Mouse (Mus musculus) cerebellum, postnatal 36 days (tissue): ENCODE measurements around the gene Mamld1.
"Not testable (repeated sequence)": the region's sequence is repeated elsewhere in the genome, so short reads cannot be mapped to it uniquely, and the experiment has no call there.

Experiments used
- DNase-seq, 2 experiments: peaks; one replicate each; pipeline ENCODE4 v3.0.0; 2021 to 2022; ENCODE audit warnings: mixed read lengths in 2 of 2

Mamld1 gene

DNA sequence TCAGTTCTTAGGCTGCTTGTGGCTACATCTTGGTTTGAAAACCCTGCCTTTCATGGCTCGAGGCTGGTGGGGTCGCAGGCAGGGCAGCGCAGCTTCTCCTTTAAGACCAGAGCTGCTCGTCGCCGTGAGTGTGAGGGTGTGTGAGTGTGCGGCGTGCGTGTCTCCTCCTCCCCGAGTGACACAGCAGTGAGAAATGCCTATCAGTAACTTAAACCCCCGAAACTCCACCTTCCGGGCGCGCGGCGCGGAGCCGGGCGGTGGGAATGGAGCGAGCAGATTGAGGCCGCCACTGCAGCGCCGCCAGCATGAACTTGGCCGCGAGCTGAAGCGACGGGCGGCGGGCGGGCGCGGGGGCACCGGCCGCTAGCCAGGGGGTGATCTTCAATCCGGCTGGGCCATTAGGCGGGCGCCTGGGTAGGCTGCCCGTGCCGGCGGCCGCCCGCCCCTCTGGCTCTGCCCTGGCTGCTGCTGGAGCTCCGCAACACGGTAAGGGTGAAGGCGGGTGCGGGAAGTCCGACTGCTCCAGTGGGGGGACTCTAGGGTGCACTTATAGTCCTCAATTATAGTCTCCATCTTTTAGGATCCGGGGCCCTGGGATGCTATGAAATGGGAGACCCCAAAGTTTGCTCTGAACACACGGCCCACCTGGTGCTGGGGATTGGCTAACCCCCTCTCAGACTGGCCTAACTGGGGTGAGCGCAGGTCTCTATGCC, at the start of gene Mamld1:
Mamld1 (plus strand) TSS at position 393 of the 713 bp plus-strand sequence.
- DNase-seq = peak; percentile 81 to 85

DNA sequence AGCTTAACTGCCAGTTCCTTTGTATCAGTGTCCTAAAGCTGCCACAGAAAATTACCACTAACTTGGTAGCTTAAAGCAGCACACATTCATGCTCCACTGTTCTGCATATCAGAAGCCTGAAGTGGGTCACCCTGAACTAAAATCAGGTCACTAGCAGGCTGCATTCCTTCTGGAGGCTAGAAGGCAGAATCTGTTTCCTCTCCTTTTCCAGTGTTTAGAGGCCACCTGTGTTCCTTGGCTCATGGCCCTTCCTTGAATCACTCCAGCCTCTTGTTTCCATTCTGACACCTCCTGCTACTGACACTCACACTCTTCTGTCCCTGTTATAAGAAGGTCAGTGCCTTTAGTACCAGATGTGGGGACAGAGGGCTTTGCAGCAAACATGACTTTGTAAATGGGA, 25.3 kb upstream of the Mamld1 start:
- peak; percentile 17 to 30 for DNase-seq

DNA sequence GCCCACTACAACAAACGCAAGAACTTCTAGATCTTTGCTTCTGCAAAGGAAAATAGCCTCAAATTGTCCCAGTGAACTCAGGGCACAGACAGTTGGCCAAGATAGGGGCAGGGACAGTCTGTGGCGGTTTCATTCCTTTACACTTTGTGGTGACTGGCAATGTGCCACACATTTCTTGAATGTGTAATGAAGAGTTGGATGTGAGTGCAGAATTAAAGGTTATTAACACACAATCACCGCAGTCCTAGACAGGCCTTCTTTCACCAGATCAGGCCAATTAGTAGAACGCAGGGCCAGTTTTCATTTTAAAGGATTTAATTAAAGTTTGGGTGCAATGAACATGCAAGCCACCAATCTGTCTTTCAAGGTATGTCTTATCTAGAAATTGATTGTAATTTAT, 22.0 kb upstream of the Mamld1 start:
- no peak for DNase-seq

DNA sequence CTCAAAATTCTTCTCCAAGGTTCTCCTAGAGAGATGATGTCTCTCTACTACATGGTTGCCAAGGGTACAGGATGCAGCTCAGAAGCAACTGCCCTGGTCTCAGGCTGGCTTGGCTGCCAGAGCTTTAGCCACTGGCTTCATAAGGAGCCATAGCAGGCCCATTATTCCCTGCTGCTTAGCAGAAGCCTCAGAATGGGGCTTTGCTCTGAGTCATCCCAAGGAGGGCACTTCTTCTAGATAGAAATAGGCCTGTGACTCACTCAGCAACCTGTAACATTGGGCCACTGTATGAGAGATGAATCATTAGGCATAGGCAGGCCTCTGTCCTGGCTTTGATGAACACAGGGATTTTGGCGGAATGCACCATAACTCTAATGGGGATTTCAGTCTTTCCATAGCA, 21.1 kb upstream of the Mamld1 start:
- DNase-seq = not testable (repeated sequence)

DNA sequence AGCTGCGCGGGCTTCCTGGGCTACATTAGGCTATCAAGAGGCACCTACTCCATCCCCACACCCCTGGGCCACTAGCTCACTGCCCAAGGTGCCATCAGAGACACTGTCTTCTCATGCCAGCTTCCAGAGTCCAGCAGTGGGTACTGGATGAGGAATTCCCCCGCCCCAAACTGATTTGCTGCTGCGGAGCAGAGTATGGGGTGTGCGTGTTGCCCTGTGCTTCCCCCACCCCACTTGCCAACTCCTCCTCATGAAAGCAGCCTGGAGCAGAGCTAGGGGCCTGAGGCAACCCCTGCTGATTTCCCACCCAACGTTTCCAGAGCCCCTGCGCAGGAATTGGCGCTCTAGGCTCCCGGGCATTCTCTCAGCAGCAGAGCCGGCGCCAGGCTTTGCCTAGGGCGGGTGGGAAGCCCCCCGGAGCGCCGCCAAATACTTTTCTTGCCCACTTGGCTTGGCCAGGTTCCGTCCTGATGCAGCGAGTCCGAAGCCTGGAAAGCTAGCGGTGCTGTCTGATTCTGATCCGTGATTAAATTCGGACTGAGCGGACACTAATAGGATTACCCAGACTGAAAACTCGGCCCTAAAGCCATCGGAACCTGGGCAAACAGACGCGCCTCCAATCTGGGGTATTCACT, 738 bp downstream of the Mamld1 start:
- DNase-seq = peak; percentile 39 to 41

DNA sequence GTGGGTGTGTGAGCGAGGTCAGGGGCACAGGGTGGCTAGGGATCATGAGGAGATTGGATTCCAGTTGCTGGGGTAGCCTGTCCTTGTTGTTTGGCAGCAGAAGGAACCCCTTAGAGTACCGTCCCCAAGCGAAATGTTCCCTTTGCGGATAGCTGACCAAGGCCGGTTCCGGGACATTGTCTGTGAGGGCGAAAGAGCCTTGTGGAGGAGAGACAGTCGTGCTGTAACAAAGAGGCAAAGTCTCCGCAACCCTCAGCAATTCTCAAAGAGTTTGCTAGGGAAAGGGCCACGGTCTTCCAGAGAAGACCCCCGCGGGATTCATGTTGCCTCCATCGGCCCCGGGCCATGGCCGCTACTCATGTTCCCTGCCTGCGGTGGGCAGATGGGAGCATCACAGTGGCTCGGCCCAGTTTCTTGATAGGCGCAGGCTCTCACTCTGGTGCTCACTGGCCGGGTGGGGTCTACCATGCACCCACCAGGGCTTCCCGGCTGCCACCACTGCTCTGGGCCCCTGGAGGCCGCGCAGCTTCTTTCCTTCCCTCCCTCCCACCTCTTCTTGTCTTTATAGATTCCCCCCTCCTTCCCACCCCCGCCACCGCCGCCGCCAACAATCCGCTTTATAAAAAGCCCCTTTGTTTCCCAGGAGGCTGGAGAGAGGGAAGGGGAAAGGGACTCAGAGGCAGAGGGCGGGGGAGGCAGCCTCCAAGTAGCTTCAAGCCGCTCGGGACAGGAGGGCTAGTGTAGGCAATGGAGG, 1.5 kb downstream of the Mamld1 start:
- peak; percentile 32 to 41 for DNase-seq

DNA sequence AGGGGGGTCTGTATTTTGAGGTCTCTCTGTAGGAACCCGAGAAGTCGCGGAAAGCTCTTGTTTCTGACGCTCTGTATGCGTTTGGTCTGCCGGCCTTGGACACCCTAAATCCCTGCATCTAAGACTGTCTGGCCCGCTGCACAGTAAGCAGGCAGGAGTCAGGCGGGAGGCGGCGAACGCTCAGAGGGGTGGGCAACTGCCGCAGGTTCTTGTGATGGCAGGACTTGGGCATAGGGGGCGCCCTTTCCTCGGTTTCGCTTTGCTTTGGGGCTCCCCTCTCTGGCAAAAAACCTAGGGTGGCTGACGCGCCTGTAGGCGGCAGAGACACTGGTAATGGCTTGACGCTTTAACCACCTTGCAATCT, 2.0 kb downstream of the Mamld1 start:
- DNase-seq = peak; percentile 87 to 89

DNA sequence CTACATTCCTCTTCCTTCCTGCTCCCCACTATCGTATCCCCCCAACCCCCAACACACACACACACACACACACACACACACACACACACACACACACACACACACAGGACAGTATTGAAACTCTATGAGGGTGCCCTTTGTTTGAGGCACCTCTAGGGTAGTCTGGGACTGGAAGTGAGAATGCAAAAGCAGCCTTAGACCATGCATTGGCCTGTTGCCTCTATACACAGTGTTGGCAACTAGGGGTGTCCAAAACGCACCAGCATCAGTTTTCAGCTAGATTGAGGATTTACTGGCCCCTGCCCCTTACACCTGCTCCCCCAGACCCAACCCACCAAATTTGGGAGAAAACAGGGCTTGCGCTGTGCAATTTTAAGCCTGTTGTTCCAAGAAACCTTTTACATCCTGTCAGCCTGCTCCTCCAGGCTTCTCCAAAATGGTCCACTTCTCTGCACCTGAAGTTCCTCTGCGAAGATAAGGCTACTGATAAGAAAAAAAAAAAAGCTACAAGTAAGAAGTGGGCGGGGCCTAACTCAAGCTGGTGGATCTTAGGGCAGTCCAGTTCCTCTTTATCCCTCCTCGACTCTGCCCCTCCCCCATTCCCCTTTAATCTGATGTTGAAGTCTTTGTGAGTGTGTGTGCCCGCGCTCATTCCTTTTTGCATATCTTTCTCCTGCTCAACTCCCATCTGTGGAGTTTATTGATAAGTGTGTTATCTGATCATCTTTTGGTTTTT, 2.6 kb downstream of the Mamld1 start:
- peak; percentile 19 to 28 for DNase-seq

DNA sequence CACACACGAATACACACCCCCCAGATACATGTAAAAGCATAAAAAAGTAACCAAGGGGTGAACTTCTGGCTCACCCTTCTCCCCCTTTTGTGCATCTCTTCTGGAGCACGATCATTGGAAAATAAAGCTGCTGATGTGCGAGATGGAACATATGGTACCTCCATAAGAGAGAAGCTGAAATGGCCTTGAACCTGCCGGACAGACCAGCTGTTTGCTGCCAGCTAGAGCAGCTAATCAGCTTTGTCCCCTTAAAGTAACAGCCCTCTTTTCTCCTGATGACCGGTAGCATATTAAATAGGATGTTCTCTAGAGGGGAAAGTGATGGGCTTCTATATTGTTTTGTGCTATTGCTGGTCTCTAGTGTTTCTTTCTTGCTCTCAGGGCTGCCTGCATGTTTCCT, 3.2 kb downstream of the Mamld1 start:
- DNase-seq = no peak

DNA sequence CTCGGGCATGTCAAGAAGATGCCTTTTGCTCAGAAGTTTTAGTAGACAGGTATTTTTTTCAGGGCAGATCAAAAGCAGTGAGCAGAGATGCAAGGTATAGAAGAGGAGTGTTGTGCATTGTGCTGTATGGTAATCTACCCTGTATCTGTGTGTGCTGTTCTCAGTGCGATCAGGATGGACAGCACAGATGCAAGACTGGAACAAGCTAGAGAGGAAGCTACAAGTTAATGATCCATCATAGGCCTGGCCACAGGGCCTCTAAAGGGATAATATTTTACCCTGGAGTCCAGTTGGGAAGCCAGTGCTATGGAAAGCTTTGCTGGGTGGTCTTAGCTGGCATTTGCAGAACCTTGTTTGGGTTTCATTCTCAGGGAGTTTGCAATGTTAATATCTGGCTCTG, 6.9 kb downstream of the Mamld1 start:
- no peak for DNase-seq

DNA sequence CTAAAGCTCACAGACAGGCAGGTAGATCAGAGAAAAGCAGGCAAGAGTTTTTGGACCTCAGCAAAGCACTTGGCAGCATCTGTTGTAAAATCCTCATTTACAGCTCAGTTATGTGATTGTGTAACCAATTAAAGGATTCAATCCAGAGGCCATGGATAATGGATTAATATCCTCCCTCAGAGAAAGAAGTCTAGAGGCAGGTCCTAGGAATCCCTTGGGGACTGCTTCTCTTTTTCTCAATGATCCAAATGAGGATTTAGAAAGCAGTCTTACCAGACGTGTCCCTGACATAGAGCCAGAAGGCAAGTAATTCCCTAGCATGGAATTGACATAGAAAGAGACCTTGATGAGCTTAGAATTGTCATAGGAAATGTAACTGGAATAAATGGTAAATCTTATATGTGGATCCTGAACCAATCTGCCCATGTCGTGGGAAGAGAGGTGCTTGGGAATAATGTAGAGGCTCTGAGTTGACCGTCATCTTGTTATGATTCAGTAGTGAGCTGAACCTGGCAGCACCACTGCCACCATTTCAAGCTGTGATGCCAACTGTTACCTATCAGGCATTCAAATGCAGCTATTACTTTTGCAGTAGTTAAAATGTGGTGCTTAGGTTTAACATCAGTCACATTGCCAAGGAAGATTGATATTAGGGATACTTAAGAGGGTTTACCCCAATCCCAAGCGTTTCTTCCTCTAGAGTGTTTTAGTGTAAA, 35.2 kb downstream of the Mamld1 start:
- peak; percentile 47 to 63 for DNase-seq

DNA sequence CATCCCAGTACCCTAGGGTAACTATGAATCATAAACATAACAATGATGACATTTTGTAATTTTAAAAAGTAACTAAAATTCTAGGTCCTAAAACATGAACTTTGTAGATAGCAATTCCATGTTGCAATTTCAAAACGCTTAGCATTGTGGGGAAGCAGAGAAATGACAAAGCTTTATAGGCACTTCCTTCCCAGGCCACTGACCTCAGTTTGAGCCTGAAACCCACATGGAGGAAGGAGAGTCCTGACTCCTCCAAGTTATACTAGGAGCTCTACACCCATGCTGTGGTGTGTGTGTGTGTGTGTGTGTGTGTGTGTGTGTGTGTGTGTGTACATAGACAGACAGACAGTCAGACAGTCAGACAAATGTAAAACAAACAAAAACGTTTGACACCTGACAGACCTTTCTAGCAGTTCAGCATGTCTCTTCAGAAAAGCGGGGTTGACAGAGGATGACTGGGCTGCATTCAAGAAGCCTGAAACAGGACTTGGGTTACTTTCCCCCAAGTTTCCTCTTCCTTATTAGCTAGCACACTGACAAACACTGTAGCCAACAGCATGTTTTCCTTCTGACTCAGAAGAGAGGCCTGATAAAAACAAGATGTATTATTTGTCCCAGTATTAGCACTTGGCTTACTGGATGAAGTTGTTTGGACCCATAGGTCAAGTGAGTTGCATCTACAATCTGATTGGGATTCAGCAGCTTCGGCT, 37.5 kb downstream of the Mamld1 start:
- no peak for DNase-seq

DNA sequence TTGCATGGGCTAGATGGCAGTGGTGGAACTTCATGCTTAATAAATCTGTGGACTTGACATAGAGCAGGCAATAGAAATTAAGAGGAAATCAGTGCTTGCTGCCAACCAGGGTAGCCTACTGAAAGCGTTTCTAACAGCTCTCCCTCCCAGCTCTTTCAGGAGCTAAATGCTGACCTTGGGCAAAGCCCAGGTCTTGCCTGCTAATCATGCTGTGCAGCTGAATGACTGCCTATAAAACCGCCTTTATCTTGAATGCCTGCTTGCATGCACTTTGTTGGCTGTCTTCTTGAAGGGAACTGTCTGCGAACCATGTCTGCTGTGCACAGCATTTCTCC, 38.0 kb downstream of the Mamld1 start:
- no peak for DNase-seq

DNA sequence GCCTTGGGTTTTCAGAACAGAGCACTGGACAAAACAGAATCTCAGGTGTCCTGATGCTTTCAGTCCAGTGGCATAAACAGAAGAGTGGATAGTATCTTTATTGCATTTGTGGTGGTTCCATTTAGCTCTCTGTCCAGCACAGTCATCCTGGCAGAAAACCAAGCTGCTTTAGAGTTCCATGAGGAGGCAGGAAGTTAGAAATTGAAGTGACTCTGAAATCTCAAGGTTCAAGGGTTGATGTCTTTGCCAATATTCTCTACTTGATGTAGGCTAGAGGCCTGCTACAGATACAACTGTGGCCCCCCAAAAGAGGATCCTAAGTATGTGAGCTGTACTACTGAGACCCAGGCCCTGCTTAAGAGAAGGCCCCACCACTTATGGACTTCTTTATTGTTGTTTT, 55.8 kb downstream of the Mamld1 start:
- DNase-seq = no peak

DNA sequence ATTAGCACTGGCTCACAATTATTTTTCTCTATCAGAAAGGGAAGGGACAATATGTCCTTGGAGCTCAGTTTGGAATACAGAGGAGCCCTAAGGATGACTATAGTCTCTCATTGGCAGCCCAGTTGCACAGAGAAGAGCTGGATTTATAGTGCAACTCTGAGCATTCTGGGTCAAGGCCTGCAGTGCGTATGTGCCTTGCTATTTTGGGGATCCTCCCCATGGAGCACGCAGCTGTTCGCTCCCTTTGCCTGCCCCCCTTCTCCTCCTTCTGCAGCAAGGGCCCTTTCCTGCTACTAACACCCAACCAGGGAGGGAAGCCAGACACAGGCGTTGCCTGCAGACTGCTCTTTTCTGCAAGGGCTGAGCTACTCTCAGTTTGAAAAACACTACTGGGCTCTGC, 56.3 kb downstream of the Mamld1 start:
- peak; percentile 77 to 78 for DNase-seq

DNA sequence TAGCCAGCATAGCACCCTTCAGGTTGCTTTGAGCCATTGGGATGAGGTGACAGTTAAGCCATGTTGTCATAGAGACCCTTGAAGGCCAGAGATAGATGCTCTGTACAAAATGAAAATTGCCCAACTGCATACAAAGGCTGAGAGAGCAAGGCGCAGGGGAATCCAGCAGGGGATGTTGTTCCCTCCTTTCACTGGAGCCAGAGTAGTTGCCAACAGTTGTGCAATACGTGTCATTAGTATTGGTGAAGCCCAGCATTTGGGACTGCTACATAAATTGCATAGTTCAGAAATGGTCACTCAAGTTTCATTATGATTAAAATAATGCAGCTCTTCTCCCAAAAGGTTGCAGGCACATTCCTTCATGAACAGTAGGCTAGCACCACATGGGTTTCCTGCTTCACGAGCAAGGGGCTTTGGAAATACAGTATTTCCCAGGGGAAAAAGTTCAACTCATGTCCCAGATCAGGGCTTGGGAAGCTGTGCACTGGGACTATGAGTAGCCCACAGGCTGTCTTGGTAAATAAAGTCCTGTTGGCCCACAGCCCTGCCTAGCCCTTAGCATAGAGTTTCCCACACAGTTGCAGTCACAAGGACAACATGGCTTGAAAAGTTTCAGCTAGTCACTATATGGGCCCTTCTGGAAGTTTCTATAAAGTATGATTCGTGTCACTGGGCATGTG, 58.1 kb downstream of the Mamld1 start:
- DNase-seq = no peak

DNA sequence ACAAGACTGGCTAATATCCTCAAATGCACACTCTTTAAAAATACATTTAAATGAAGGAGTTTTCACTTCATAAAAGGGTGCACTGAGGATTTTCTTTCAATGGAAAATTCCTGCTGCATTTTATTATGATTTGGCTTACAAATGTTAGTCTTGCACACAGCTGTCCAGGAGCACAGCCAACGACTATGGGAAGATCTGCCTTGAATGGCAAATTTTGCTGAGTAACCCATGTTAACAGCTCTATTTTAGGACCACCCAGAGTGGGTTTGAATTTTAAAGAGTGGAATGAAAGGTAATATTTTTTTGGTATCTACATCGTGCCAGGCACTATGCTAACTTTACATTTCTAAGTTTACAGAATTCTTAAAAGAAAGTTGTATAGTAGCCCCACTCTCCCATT, 60.3 kb downstream of the Mamld1 start:
- DNase-seq = no peak

DNA sequence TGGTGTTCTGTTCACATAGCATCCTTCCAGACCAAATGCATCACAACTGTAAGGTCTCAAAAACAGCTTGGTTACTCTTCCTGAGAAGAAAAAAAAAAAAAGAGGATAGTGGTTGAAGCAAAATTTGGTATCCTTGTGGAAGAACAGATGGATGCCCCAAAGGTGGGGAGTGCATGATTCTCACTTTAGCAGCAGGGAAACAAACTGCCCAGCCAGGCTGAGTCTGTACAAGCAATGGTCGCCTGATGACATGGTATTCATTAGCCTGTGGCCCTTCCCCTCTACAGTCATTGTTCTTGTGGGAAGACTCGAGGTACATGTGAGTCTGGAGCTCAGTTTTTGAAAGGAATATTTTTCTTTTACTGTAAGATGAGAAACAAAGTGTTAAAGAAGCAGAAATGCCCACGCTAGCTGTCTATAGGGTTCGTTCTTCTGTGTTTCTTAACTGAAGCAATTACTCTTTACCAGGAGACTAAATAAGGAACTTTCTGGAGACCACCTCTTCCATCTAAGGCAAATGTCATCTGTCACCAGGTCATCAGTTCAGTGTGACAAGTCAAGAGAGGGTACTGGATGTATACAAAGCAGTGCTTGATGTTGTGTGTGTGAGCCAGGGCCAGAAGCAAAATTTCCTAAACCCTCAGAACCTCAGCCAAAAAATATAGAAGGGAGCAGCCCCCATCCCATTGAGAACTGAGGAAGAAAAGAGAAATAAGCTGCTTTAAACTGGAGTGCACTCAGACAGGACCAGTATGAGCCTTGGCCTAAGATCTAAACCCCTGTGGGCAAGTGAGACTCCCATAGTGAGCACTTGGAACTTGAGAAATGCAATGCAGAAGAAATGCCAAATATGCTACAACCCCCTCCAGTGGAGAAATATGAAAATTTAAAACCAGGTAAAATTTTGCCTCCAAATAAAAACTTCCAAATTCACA, 72.6 kb downstream of the Mamld1 start:
- DNase-seq = peak; percentile 47 to 50

DNA sequence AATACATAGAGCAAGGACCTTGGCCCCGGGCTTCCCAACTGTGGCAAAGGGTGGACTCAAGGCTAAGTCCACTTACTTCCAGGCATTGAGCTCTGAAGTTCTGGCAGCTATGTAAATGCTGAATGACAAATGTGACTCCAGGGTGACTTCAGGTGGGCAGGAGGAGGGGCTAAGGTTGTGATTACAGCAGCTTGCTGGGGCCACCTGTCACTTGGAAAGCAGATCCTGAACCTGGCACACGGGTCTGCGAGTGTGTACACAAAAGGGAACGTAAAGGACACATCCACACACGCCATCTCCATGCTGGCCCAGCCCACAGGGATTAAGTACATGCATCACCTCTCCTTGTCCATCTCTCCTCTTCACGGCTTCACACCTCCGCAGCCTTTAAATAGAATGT, 75.0 kb downstream of the Mamld1 start:
- DNase-seq = peak; percentile 48 to 53

DNA sequence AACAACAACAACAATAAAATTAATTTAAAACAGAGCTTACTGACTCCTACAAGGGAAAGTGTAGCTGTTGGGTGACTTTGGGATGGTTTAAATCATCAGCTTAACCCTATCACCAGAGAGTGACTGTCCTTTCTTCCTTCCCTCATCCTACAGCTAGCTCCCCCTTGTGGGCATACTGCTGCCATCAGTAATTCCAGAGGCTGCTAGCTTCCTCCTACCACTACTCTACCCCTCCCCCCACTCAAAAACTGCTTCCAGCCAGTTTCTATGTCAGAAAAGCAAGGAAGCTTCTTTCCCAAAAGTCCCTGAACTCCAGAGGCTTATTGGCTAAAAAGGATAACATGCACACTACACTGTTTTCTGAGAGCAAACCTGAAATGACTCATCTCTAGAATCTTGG, 81.4 kb downstream of the Mamld1 start:
- DNase-seq = peak in 1 of 2 experiments; percentile 25
